Mouse (Mus musculus): Measurements from ENCODE around the gene Cdh7.
A peak's percentile ranks its signal among the peaks of the same experiment; 100 is the strongest.
"Not testable (repeated sequence)": the region's sequence is repeated elsewhere in the genome, so short reads cannot be mapped to it uniquely, and the experiment has no call there.

The Cdh7 gene

GRCm38 (mm10) chr1:109982064-109982808, at the start of gene Cdh7:
Cdh7 (plus strand) TSS chr1:109982431.
- DNase-seq: peak; percentile 89 to 90

- peak; percentile 95 to 96 for DNase-seq
Measured at GRCm38 (mm10) chr1:109932674-109933073, 49.6 kb upstream of the Cdh7 start.

GRCm38 (mm10) chr1:109948571-109948970, 33.7 kb upstream of the Cdh7 start:
- DNase-seq: peak; percentile 76 to 81

GRCm38 (mm10) chr1:109971721-109972425, 10.4 kb upstream of the Cdh7 start:
- DNase-seq: no peak

- DNase-seq: no peak
Measured at GRCm38 (mm10) chr1:109972426-109973015, 9.7 kb upstream of the Cdh7 start.

- peak; percentile 81 to 83 for DNase-seq
Measured at GRCm38 (mm10) chr1:109982809-109983536, 742 bp downstream of the Cdh7 start.

- peak; percentile 75 to 80 for DNase-seq
Measured at GRCm38 (mm10) chr1:109983537-109983912, 1.3 kb downstream of the Cdh7 start.

GRCm38 (mm10) chr1:109984776-109985175, 2.5 kb downstream of the Cdh7 start:
- peak in 1 of 2 experiments; percentile 43 for DNase-seq

GRCm38 (mm10) chr1:109985468-109985867, 3.2 kb downstream of the Cdh7 start:
- DNase-seq: peak; percentile 93 to 96

GRCm38 (mm10) chr1:109989541-109989940, 7.3 kb downstream of the Cdh7 start:
- no peak for DNase-seq

- peak; percentile 78 to 79 for DNase-seq
Measured at GRCm38 (mm10) chr1:109993906-109994305, 11.7 kb downstream of the Cdh7 start.

GRCm38 (mm10) chr1:110004451-110004850, 22.2 kb downstream of the Cdh7 start:
- DNase-seq: no peak

GRCm38 (mm10) chr1:110005038-110005437, 22.8 kb downstream of the Cdh7 start:
- no peak for DNase-seq

GRCm38 (mm10) chr1:110012153-110012552, 29.9 kb downstream of the Cdh7 start:
- DNase-seq: peak; percentile 46 to 56

- DNase-seq: no peak
Measured at GRCm38 (mm10) chr1:110056317-110056716, 74.1 kb downstream of the Cdh7 start.

- no peak for DNase-seq
Measured at GRCm38 (mm10) chr1:110067405-110067804, 85.2 kb downstream of the Cdh7 start.

GRCm38 (mm10) chr1:110078471-110078870, 96.2 kb downstream of the Cdh7 start:
- DNase-seq: no peak

- no peak for DNase-seq
Measured at GRCm38 (mm10) chr1:110118071-110118470, 135.8 kb downstream of the Cdh7 start.

- no peak for DNase-seq
Measured at GRCm38 (mm10) chr1:110118862-110119261, 136.6 kb downstream of the Cdh7 start.

GRCm38 (mm10) chr1:110171459-110171858, 189.2 kb downstream of the Cdh7 start:
- not testable (repeated sequence) for DNase-seq
